Comparison of ENCODE assay signal across 10 mouse cellular contexts in genomic region chr1:82972046-82972445, GRCm38 (mm10). TPM values are rescaled to one million over a fixed set of nuclear protein-coding genes. Genes with fewer than 3 reads are reported as not detected.
DNase-seq lines count a peak whose midpoint lies in the region; TF ChIP-seq lines count a peak whose summit lies in the region.
"Had no signal": no experiment of that assay in that cellular context is flagged by ENCODE, and none has a peak within 500 bp of the region (broad histone marks: within the 10 kb centered on the region; RNA-seq: fewer than 3 reads in every experiment).

No protein-coding gene starts in this region.

- H3K27ac ChIP-seq in layer of hippocampus, adult 2 months = peak overlapping the region; percentile 9; the same call in 1 of the 2 replicates
- H3K27ac ChIP-seq: midbrain, embryonic 12.5 days had no signal

- DNase-seq in layer of hippocampus, adult 2 months (ENCODE audit: low spot score in 2 of 2) = no peak
- no peak for DNase-seq in layer of hippocampus, postnatal 10 days (ENCODE audit: low spot score in 2 of 2)
- peak; percentile 24 for DNase-seq in heart, adult 8-10 months (ENCODE audit: low spot score)
- DNase-seq in kidney, postnatal 14 days = peak; percentile 52
- DNase-seq in mesoderm, embryonic 11.5 days (ENCODE audit: low read depth, low spot score) = peak; percentile 14
- DNase-seq in right cerebral cortex, adult 18-20 months = no peak
- no peak for DNase-seq in spleen, postnatal 10 days (ENCODE audit: low spot score in 2 of 2)
- no peak for DNase-seq in neural tube, embryonic 10.5 days (ENCODE audit: extremely low spot score, low spot score)
- DNase-seq: right cerebral cortex, postnatal 4 days had no signal

- H3K4me3 ChIP-seq in layer of hippocampus, adult 2 months = no peak overlapping the region
- H3K4me3 ChIP-seq: midbrain, embryonic 12.5 days had no signal

- TF ChIP-seq CTCF in layer of hippocampus, adult 2 months (conservative IDR thresholded peaks at IDR 0.05) = no peak

RNA-seq across cellular contexts. Expression of gene Gm47955, which starts 12.0 kb away (rescaled TPM):
- total RNA-seq in layer of hippocampus, adult 2 months (2021) = not detected
- not detected for total RNA-seq in layer of hippocampus, postnatal 10 days (2021)
- total RNA-seq in heart, adult 8-10 months (2022) = not detected

RNA-seq across cellular contexts. Expression of gene Gm7544, which starts 16.2 kb away (rescaled TPM):
- total RNA-seq in layer of hippocampus, adult 2 months (2021) = not detected
- not detected for total RNA-seq in layer of hippocampus, postnatal 10 days (2021)
- not detected for total RNA-seq in heart, adult 8-10 months (2022)

RNA-seq across cellular contexts. Expression of gene Gm47959, which starts 28.3 kb away (rescaled TPM):
- not detected for total RNA-seq in layer of hippocampus, adult 2 months (2021)
- total RNA-seq in layer of hippocampus, postnatal 10 days (2021) = not detected
- not detected for total RNA-seq in heart, adult 8-10 months (2022)

RNA-seq across cellular contexts. Expression of gene A030003K21Rik, which starts 28.9 kb away (rescaled TPM):
- total RNA-seq in layer of hippocampus, adult 2 months (2021) = not detected
- not detected for total RNA-seq in layer of hippocampus, postnatal 10 days (2021)
- total RNA-seq in heart, adult 8-10 months (2022) = not detected

RNA-seq across cellular contexts. Expression of gene Gm6217, which starts 40.8 kb away (rescaled TPM):
- not detected for total RNA-seq in layer of hippocampus, adult 2 months (2021)
- total RNA-seq in layer of hippocampus, postnatal 10 days (2021) = not detected
- not detected for total RNA-seq in heart, adult 8-10 months (2022)

Comparison
In these comparisons a context has a peak if more than half of its experiments do, and no peak if none do; other contexts are left out.
1. DNase-seq: peak in heart, adult 8-10 months (single experiment), kidney, postnatal 14 days (single experiment) and mesoderm, embryonic 11.5 days (single experiment); none in layer of hippocampus, adult 2 months (0 of 2), layer of hippocampus, postnatal 10 days (0 of 2), right cerebral cortex, adult 18-20 months (single experiment), spleen, postnatal 10 days (0 of 2) and neural tube, embryonic 10.5 days (single experiment).